Mouse (Mus musculus): ENCODE measurements at regions not wholly inside any gene's neighbourhood (a gene's known extent, or its start where the extent isn't known, plus 50 kb on each side); places are given as distances from the start of the nearest gene placed in this dataset.

DNA sequence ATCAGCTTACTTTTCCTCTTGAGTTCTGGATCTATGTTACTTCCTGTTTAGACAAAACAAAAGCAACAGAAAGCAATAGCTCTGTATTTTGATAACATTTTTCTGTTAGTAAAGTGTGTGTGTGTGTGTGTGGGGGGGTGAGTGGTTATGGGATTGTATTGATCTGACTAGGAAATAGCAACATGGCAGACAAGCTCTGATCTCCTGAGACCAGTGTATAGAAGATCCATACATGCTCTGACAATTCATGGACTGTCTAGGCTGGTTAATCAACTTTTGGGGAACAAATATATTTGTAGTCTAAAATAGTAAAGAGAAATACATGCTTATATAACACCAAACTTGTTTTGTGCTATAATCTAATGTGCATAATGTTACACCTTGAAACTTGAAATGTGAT lies 124.7 kb upstream of the Defb41 start:
- DNase-seq (ENCODE audit: low spot score in 2 of 2), result no peak

DNA sequence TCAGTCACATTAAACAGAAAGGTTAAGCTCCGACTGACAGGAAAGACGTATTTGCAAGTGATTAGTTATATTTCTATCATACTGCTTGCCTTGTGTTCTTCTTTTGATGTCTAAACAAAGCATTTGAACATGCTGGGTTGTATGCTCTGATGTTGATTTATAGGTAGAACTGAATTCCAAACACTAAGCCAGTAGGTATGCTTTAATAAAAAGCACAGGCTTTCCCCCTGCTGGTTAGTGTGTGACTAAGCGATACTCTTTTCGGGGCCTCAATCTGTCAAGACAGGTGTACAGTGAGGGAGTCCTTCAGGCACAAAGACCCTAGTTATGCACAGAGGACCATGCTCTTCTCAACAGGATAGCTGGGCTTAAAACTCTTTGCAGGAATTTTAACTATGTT lies 119.1 kb upstream of the Defb41 start:
- no peak for DNase-seq (ENCODE audit: low spot score in 2 of 2)

DNA sequence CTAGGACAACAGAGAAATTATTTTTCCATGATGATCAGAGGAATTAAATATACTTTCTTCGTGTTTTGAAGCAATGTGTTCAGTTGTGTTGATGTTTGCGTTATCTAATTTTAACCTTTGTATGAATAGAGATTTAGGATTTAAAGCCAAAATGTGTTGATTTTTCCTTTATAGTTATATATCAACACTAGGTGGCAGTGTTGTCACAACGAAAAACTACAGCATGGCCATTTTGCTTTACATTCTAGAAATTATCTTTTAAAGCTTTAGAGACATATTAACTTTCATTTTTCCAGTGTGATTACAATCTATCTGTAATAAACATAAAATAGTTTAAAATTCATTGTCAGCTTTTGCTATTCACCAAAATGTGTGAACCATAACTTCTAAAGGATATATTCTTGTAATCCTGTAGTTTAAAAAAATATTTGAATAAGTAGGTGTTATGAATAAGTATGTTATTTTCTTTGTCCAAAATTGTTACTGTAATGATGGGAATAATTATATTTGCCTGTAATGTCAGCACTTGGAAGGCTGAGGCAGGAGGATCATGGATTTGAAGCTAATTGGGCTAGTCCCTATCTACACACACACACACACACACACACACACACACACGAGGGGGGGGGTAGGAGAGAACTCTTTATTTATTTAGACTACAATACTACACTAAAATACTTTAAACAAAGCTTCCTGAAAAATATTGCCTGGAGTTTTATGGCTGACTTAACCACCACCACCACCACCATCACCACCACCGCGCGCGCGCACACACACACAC lies 95.2 kb upstream of the Defb41 start:
- no peak for DNase-seq (ENCODE audit: low spot score in 2 of 2)

DNA sequence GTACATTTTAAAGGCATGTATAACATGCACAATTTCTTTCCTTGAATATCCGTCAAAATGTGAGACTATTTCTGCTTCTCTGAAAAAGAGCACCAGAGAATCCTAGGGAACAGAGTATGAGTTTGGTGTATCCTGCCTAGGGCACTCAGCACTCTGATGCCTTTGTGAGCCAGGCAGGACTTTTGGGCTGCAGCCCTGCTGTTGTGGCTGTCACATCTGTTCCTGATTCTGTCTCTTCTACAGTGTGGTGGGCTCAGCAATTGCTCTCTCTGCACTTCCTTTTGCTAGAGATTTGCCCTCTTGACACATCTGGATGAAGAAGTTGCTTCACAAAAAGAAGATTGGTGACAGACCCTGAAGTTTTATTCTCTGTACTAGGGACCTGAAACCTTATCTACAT lies 73.9 kb upstream of the Defb41 start:
- no peak for DNase-seq (ENCODE audit: low spot score in 2 of 2)

Data from right cerebral cortex, adult 2 months (tissue).